Mouse (Mus musculus) hindbrain, embryonic 13.5 days (tissue): ENCODE data around the gene Ranbp6. TPM values are rescaled to one million over a fixed set of nuclear protein-coding genes. Genes with fewer than 3 reads are reported as not detected.

ENCODE experiments used
- ATAC-seq: fragments of 200-750 bp; cut with Nextera tagmentation; 2 replicates; pipeline ENCODE4 v1.8.0; 2017; ENCODE audit warnings: moderate TSS enrichment; ENCODE audit not compliant: low FRiP score
- H3K27ac ChIP-seq: fragments of 300-500 bp; sonication (generic); 2 replicates; pipeline ENCODE4 v1.5.1; 2015; ENCODE audit warnings: inconsistent platforms, mild to moderate bottlenecking, moderate library complexity
- H3K27me3 ChIP-seq: fragments of 300-500 bp; sonication (generic); 2 replicates; pipeline ENCODE4 v1.6.1; 2015; ENCODE audit warnings: mild to moderate bottlenecking, inconsistent platforms
- H3K36me3 ChIP-seq: fragments of 300-500 bp; sonication (generic); 2 replicates; pipeline ENCODE4 v1.6.1; 2015; ENCODE audit warnings: mild to moderate bottlenecking, inconsistent platforms
- H3K4me1 ChIP-seq: fragments of 300-500 bp; sonication (generic); replicated peaks from 2 replicates; pipeline ENCODE4 v1.6.1; 2015; ENCODE audit warnings: inconsistent platforms
- H3K4me2 ChIP-seq: fragments of 300-500 bp; sonication (generic); 2 replicates; pipeline ENCODE4 v1.6.1; 2015; ENCODE audit warnings: inconsistent platforms, mild to moderate bottlenecking, moderate library complexity
- H3K4me3 ChIP-seq: fragments of 300-500 bp; sonication (generic); 2 replicates; pipeline ENCODE4 v1.5.1; 2015; ENCODE audit warnings: mild to moderate bottlenecking, inconsistent platforms
- H3K9ac ChIP-seq: fragments of 300-500 bp; sonication (generic); 2 replicates; pipeline ENCODE4 v1.6.1; 2015; ENCODE audit warnings: mild to moderate bottlenecking, inconsistent platforms
- H3K9me3 ChIP-seq: fragments of 300-500 bp; sonication (generic); 2 replicates; pipeline ENCODE4 v1.6.1; 2016; ENCODE audit warnings: inconsistent platforms
- WGBS: fragments of 180-500 bp; shearing (Covaris S2); methylation state at CpG from one replicate; pipeline ENCODE4 v1.1.7; 2015; 5-methylcytosine and 5-hydroxymethylcytosine counted together
- polyA plus RNA-seq: library from polyadenylated mRNA; unstranded; fragments of >200 nt; fragmentation: Nextera tagmentation; extraction: Ambion mirVana; gene quantifications from 2 replicates; pipeline ENCODE4 v1.2.1, GENCODE M21; 2015

The Ranbp6 gene
- 45.1 and 48.6 TPM in 2 replicates for polyA plus RNA-seq

DNA sequence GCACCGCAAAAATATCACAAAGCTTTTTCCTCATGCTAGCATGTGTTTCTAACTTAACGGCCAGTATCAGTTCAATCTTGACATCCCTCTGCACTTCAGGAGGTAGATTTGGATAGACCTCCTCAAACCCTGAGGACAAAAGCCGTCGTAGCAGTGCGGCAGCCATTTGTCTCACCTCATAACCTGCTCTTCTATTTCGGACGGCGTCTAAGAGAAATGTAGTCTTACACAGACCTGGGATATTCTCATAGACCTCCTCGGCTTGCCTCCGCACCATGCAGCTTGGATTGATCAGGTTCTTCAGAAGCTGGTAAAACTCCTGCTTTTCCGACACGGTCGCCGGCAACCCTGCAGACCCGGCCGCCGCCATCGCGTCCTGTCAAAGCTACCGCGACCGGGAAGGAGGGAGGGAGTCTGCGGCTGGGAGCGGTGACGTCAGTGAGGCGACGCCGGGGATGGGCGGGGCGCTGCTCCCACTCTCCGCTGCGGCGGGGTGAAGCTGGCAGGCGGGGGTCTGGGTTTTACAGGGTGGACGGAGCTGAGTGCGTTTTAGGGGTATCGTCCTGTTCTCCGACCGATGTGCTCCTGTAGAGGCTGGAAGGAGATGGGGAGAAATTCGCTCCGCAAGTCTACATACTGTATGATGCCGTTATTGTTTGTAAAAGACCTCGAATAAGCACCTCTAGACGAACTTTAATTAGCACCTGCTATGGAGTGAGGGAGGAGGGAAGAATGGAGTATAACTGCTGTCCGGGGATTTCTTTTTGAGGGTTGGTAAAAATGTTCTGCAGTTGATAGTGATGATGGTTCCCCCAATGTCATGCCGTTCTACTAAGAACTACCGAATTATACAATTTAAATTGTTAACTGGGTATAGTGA is at the start of gene Ranbp6:
Gene Ranbp6 (minus strand): TSS at position 394 of the 880 bp plus-strand sequence.
- Histone ChIP-seq H3K27me3 (no peaks in the 10 kb centered on the region), H3K4me2 (peak within 1 kb of the TSS; percentile 81), H3K36me3 (peaks cover 25% of the 10 kb centered on the region), H3K4me1 (peaks cover 39% of the 10 kb centered on the region), H3K9ac (peak within 1 kb of the TSS; percentile 84), H3K4me3 (peak within 1 kb of the TSS; percentile 64), H3K9me3 (no peaks in the 10 kb centered on the region), H3K27ac (peak within 1 kb of the TSS; percentile 80)
- under 1% methylated on average over 47 of the region's 47 CpGs for WGBS
- ATAC-seq = peak; percentile 96

DNA sequence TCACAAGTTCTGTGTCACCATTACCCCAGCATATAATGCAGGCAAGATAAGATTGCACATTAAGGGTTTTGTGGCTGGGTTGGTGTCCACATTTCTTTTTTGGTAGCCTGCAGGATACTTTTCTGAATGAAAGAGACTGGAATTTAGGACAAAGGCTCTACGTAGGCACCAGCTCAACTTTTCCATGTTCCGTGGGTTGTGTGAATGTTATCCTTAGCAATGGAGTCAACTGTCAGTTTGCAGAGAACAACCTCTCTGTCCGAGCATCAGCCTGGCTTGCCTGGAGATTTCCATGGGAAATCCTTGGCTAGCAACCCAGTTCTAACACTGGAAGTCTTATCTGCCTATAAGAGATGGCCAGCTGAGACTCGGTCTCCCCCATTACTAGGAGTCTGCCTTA is 48.0 kb upstream of the Ranbp6 start:
- H3K4me2 ChIP-seq = no peak overlapping the region
- no peak for ATAC-seq
- H3K27me3 ChIP-seq = no peaks in the 10 kb centered on the region
- H3K36me3 ChIP-seq = no peaks in the 10 kb centered on the region
- H3K4me1 ChIP-seq = no peaks in the 10 kb centered on the region
- 90% methylated on average over 4 of the region's 4 CpGs for WGBS
- no peaks in the 10 kb centered on the region for H3K9me3 ChIP-seq
- H3K9ac ChIP-seq = no peak overlapping the region
- no peak overlapping the region for H3K27ac ChIP-seq
- H3K4me3 ChIP-seq = no peak overlapping the region

DNA sequence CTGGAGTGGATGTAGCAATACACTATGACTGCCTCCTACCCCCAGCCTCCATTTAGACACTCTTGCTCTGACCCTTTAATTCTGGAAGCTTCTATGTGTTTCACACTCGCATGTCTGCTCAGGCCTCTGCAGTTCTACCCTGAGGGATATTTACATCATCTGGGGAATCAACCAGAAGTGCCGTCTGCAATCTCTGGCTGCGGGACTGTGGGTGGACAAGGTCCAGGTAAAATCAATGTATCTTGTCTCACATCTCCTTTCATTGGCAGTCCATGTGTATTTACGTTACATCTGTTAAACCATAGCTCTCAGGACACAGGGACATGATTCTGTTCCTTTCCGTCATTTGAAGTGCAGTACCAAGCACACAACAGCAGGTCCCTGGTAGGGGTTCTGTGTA is 44.5 kb upstream of the Ranbp6 start:
- H3K9ac ChIP-seq = no peak overlapping the region
- no peak for ATAC-seq
- H3K27me3 ChIP-seq = no peaks in the 10 kb centered on the region
- no peaks in the 10 kb centered on the region for H3K36me3 ChIP-seq
- WGBS = 90% methylated on average over 5 of the region's 5 CpGs
- H3K27ac ChIP-seq = no peak overlapping the region
- no peaks in the 10 kb centered on the region for H3K9me3 ChIP-seq
- H3K4me3 ChIP-seq = no peak overlapping the region
- H3K4me1 ChIP-seq = no peaks in the 10 kb centered on the region
- no peak overlapping the region for H3K4me2 ChIP-seq

- no peak for ATAC-seq
- no peaks in the 10 kb centered on the region for H3K27me3 ChIP-seq
- H3K36me3 ChIP-seq = no peaks in the 10 kb centered on the region
- H3K4me2 ChIP-seq = no peak overlapping the region
- no peak overlapping the region for H3K9ac ChIP-seq
- no peak overlapping the region for H3K27ac ChIP-seq
- 96% methylated on average over 5 of the region's 5 CpGs for WGBS
- no peaks in the 10 kb centered on the region for H3K9me3 ChIP-seq
- H3K4me3 ChIP-seq = no peak overlapping the region
- no peaks in the 10 kb centered on the region for H3K4me1 ChIP-seq
Measured at GRCm38 (mm10) chr19:29853711-29854110, 40.9 kb upstream of the Ranbp6 start.

- H3K27ac ChIP-seq = no peak overlapping the region
- WGBS = 66% methylated on average over 12 of the region's 12 CpGs
Measured at GRCm38 (mm10) chr19:29851036-29851690, 38.4 kb upstream of the Ranbp6 start.

GRCm38 (mm10) chr19:29849924-29850551 is 37.3 kb upstream of the Ranbp6 start:
- Histone ChIP-seq H3K4me2 (no peak overlapping the region), H3K36me3 (no peaks in the 10 kb centered on the region), H3K27me3 (no peaks in the 10 kb centered on the region), H3K9me3 (no peaks in the 10 kb centered on the region), H3K27ac (no peak overlapping the region), H3K4me3 (no peak overlapping the region), H3K4me1 (peaks cover 4% of the 10 kb centered on the region), H3K9ac (no peak overlapping the region)
- ATAC-seq = no peak
- WGBS = 89% methylated on average over 11 of the region's 11 CpGs

More at GRCm38 (mm10) chr19:29851036-29851690, 38.4 kb upstream of the Ranbp6 start:
- no peaks in the 10 kb centered on the region for H3K9me3 ChIP-seq
- H3K27me3 ChIP-seq = no peaks in the 10 kb centered on the region
- H3K4me3 ChIP-seq = no peak overlapping the region
- no peaks in the 10 kb centered on the region for H3K36me3 ChIP-seq
- no peak for ATAC-seq
- H3K4me2 ChIP-seq = no peak overlapping the region
- H3K9ac ChIP-seq = no peak overlapping the region
- H3K4me1 ChIP-seq = no peaks in the 10 kb centered on the region

GRCm38 (mm10) chr19:29844036-29844661 is 31.4 kb upstream of the Ranbp6 start:
- Histone ChIP-seq H3K36me3 (no peaks in the 10 kb centered on the region), H3K9me3 (no peaks in the 10 kb centered on the region), H3K4me1 (peaks cover 25% of the 10 kb centered on the region), H3K9ac (no peak overlapping the region), H3K4me2 (peak overlapping the region; percentile 14; the same call in 1 of the 2 replicates), H3K27ac (peak overlapping the region; percentile 50), H3K27me3 (no peaks in the 10 kb centered on the region), H3K4me3 (no peak overlapping the region)
- peak; percentile 90 for ATAC-seq
- WGBS = 30% methylated on average over 12 of the region's 12 CpGs

GRCm38 (mm10) chr19:29843641-29844035 is 30.9 kb upstream of the Ranbp6 start:
- Histone ChIP-seq H3K4me2 (0 out of 2 replicates have a peak overlapping the region, but pooled peaks have one; percentile 14), H3K9ac (no peak overlapping the region), H3K4me3 (no peak overlapping the region), H3K36me3 (no peaks in the 10 kb centered on the region), H3K27me3 (no peaks in the 10 kb centered on the region), H3K27ac (peak overlapping the region; percentile 50), H3K9me3 (no peaks in the 10 kb centered on the region), H3K4me1 (peaks cover 25% of the 10 kb centered on the region)
- peak; percentile 47 for ATAC-seq
- WGBS = 30% methylated on average over 5 of the region's 5 CpGs

GRCm38 (mm10) chr19:29842973-29843372 is 30.2 kb upstream of the Ranbp6 start:
- no peaks in the 10 kb centered on the region for H3K9me3 ChIP-seq
- peaks cover 25% of the 10 kb centered on the region for H3K4me1 ChIP-seq
- no peak for ATAC-seq
- no peaks in the 10 kb centered on the region for H3K27me3 ChIP-seq
- H3K4me2 ChIP-seq = no peak overlapping the region
- H3K27ac ChIP-seq = peak overlapping the region; percentile 50
- no peak overlapping the region for H3K4me3 ChIP-seq
- H3K9ac ChIP-seq = no peak overlapping the region
- 62% methylated on average over 8 of the region's 8 CpGs for WGBS
- no peaks in the 10 kb centered on the region for H3K36me3 ChIP-seq

DNA sequence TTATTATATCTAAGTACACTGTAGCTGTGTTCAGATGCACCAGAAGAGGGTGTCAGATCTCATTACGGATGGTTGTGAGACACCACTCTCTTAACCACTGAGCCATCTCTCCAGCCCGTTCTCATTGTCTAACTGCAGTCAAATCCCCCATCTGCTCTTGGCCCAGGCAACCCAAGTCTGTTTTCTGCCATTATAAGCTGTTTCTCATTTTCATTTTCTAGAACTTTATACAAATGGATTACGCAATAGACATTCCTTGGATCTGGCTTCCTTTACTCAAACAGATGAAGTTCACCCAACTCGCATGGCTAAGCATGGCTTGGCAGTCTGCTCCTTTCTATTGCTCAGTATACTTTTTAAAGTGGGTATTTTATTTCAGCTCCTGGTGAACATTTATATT is 27.9 kb upstream of the Ranbp6 start:
- H3K36me3 ChIP-seq = no peaks in the 10 kb centered on the region
- H3K4me3 ChIP-seq = no peak overlapping the region
- no peaks in the 10 kb centered on the region for H3K9me3 ChIP-seq
- 95% methylated on average over 4 of the region's 4 CpGs for WGBS
- no peaks in the 10 kb centered on the region for H3K27me3 ChIP-seq
- no peak overlapping the region for H3K4me2 ChIP-seq
- no peak for ATAC-seq
- H3K9ac ChIP-seq = no peak overlapping the region
- no peak overlapping the region for H3K27ac ChIP-seq
- H3K4me1 ChIP-seq = peaks cover 25% of the 10 kb centered on the region

DNA sequence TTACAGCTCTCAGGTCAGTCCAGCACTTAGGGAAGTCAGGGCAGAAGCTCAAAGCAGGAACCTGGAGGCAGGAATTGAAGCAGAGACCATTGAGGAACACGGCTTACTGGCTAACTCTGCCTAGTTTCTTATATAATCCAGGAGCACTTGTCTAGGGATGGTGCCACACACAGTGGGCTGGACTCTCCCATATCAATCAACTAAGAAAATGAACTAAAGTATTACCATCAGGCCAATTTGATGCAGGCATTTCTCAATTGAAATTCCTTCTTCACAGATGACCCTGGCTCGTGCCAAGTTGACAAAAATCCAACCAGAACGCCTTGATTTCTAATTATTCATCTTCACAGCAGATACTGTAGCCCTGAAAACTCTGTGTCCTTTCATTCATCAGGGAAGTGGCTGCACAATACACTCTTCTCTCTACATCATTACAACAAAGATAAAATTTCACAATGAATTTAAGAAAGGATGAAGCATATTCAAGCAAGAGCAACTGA is 25.9 kb upstream of the Ranbp6 start:
- Histone ChIP-seq H3K4me3 (no peak overlapping the region), H3K36me3 (no peaks in the 10 kb centered on the region), H3K27me3 (no peaks in the 10 kb centered on the region), H3K9ac (no peak overlapping the region), H3K4me1 (peaks cover 8% of the 10 kb centered on the region), H3K4me2 (no peak overlapping the region), H3K9me3 (no peaks in the 10 kb centered on the region), H3K27ac (no peak overlapping the region)
- no peak for ATAC-seq
- 79% methylated on average over 3 of the region's 3 CpGs for WGBS

DNA sequence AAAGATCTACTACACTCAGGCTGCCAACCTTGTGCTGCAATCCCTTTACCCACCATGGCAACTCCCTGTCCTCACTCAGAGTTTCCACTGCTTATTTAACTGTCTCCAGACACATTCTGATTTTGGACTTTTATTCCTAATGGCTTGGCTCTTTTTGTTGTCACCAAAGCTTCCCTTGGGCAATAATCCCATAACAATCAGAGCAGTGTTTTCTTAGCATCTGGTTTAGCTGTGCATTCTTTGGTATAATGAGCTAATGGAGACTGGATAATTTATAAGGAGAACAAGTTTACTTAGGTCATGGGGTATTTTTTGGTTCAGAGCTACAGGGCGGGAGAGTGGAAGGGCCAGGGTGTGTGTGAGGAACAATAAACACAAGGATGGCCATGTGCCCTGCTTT is 25.4 kb upstream of the Ranbp6 start:
- H3K36me3 ChIP-seq = no peaks in the 10 kb centered on the region
- no peaks in the 10 kb centered on the region for H3K9me3 ChIP-seq
- no peak overlapping the region for H3K4me3 ChIP-seq
- ATAC-seq = no peak
- H3K4me1 ChIP-seq = peaks cover 3% of the 10 kb centered on the region
- H3K27me3 ChIP-seq = no peaks in the 10 kb centered on the region
- H3K9ac ChIP-seq = no peak overlapping the region
- 81% methylated on average over 1 of the region's 1 CpGs for WGBS
- no peak overlapping the region for H3K4me2 ChIP-seq
- no peak overlapping the region for H3K27ac ChIP-seq
